Mouse (Mus musculus) CH12.LX (cell line): Measurements from ENCODE around the gene Pafah1b2. TPM values are rescaled to one million over a fixed set of nuclear protein-coding genes. Genes with fewer than 3 reads are reported as not detected.

ENCODE experiments used
- DNase-seq: peaks from one replicate; pipeline ENCODE4 v3.0.0-alpha.2; 2013; ENCODE audit errors: extremely low read depth
- H3K27ac ChIP-seq: 2 replicates; pipeline ENCODE4 v1.5.1; 2012; ENCODE audit warnings: low read depth, mild to moderate bottlenecking, control low read depth, moderate library complexity; ENCODE audit not compliant: insufficient read depth
- H3K27me3 ChIP-seq: replicated peaks from 2 replicates; pipeline ENCODE3; 2012; ENCODE audit warnings: inconsistent platforms
- H3K36me3 ChIP-seq, 2 experiments: replicated peaks in 1 of 2; 2 replicates each; pipeline versions ENCODE3 to v1.6.1; 2012; ENCODE audit warnings: inconsistent platforms in 1 of 2, low read length in 1 of 2, mild to moderate bottlenecking in 1 of 2, mixed read lengths in 1 of 2, moderate library complexity in 1 of 2; ENCODE audit not compliant: control insufficient read depth in 1 of 2, insufficient read depth in 1 of 2
- H3K4me1 ChIP-seq, 2 experiments: 2 replicates each; pipeline ENCODE4 v1.6.1; 2012; ENCODE audit warnings: inconsistent platforms in 1 of 2, moderate library complexity in 1 of 2; ENCODE audit not compliant: insufficient read depth in 2 of 2, control insufficient read depth in 1 of 2
- H3K4me2 ChIP-seq: 2 replicates; pipeline ENCODE4 v1.6.1; 2012; ENCODE audit warnings: low read depth, mild to moderate bottlenecking, control low read depth; ENCODE audit not compliant: poor library complexity, insufficient read depth, severe bottlenecking
- H3K4me3 ChIP-seq, 3 experiments: fragments of 150-350 bp in 1 of 3; sonication (generic) in 1 of 3; replicated peaks in 1 of 3; 2 replicates each; pipeline versions ENCODE3 to v1.5.1; 2011 to 2012; ENCODE audit warnings: low read depth in 2 of 3, low read length in 2 of 3, mild to moderate bottlenecking in 2 of 3, moderate library complexity in 2 of 3, control low read depth in 1 of 3, improper control_type of control experiment in 1 of 3, inconsistent platforms in 1 of 3, mixed read lengths in 1 of 3; ENCODE audit not compliant: poor library complexity in 1 of 3
- H3K79me2 ChIP-seq: replicated peaks from 2 replicates; pipeline ENCODE4 v1.6.1; 2012; ENCODE audit warnings: mild to moderate bottlenecking, moderate library complexity; ENCODE audit not compliant: control insufficient read depth, poor library complexity, insufficient read depth, severe bottlenecking; ENCODE audit errors: extremely low read depth
- H3K9ac ChIP-seq: 2 replicates; pipeline ENCODE4 v1.6.1; 2012; ENCODE audit warnings: low read depth, mild to moderate bottlenecking, control low read depth, moderate library complexity; ENCODE audit not compliant: insufficient read depth
- H3K9me3 ChIP-seq: replicated peaks from 2 replicates; pipeline ENCODE3; 2012; ENCODE audit warnings: low read length, inconsistent platforms, mixed read lengths
- CHD1 ChIP-seq: IDR thresholded peaks from 2 replicates; pipeline ENCODE4 v1.6.1; 2012; ENCODE audit warnings: low read depth, low read length, improper control_type of control experiment, inconsistent platforms
- CHD2 ChIP-seq: IDR thresholded peaks from 2 replicates; pipeline ENCODE4 v1.6.1; 2011; ENCODE audit warnings: low read length, improper control_type of control experiment
- CTCF ChIP-seq, 2 experiments: IDR thresholded peaks in 1 of 2; conservative IDR thresholded peaks in 1 of 2; 2 replicates each; pipeline ENCODE4 v1.5.1; 2011 to 2012; ENCODE audit warnings: low read depth in 2 of 2, low read length in 2 of 2, improper control_type of control experiment in 1 of 2, inconsistent platforms in 1 of 2, mild to moderate bottlenecking in 1 of 2, moderate library complexity in 1 of 2
- E2F4 ChIP-seq: IDR thresholded peaks from 2 replicates; pipeline ENCODE4 v1.6.1; 2011; ENCODE audit warnings: low read depth, low read length, improper control_type of control experiment; ENCODE audit not compliant: insufficient replicate concordance
- EP300 ChIP-seq: IDR thresholded peaks from 2 replicates; pipeline ENCODE4 v1.6.1; 2011; ENCODE audit warnings: low read length, improper control_type of control experiment
- GABPA ChIP-seq: IDR thresholded peaks from 2 replicates; pipeline ENCODE4 v1.6.1; 2012; ENCODE audit warnings: low read depth, low read length, improper control_type of control experiment, inconsistent platforms; ENCODE audit not compliant: insufficient replicate concordance
- IRF4 ChIP-seq: IDR thresholded peaks from 2 replicates; pipeline ENCODE4 v1.6.1; 2014; ENCODE audit warnings: low read depth, mild to moderate bottlenecking, inconsistent platforms, low read length, improper control_type of control experiment
- JUN ChIP-seq: IDR thresholded peaks from 2 replicates; pipeline ENCODE4 v1.6.1; 2011; ENCODE audit warnings: low read depth, mild to moderate bottlenecking, low read length, improper control_type of control experiment, moderate library complexity; ENCODE audit not compliant: insufficient read depth
- JUND ChIP-seq: conservative IDR thresholded peaks from 2 replicates; pipeline ENCODE4 v1.6.1; 2011; ENCODE audit warnings: low read depth, low read length, improper control_type of control experiment
- KAT2A ChIP-seq: IDR thresholded peaks from 2 replicates; pipeline ENCODE4 v1.6.1; 2012; ENCODE audit warnings: low read length, improper control_type of control experiment, inconsistent platforms; ENCODE audit not compliant: insufficient replicate concordance
- MAFK ChIP-seq: IDR thresholded peaks from 2 replicates; pipeline ENCODE4 v1.6.1; 2011; ENCODE audit warnings: low read length, improper control_type of control experiment; ENCODE audit not compliant: insufficient replicate concordance
- MAZ ChIP-seq: IDR thresholded peaks from 2 replicates; pipeline ENCODE4 v1.6.1; 2012; ENCODE audit warnings: low read depth, mild to moderate bottlenecking, inconsistent platforms, low read length, improper control_type of control experiment, moderate library complexity
- MEF2A ChIP-seq: IDR thresholded peaks from 2 replicates; pipeline ENCODE4 v1.6.1; 2014; ENCODE audit warnings: low read depth, mild to moderate bottlenecking, inconsistent platforms, low read length, improper control_type of control experiment, borderline replicate concordance
- MXI1 ChIP-seq: IDR thresholded peaks from 2 replicates; pipeline ENCODE4 v1.6.1; 2011; ENCODE audit warnings: mild to moderate bottlenecking, low read depth, low read length, improper control_type of control experiment
- MYC ChIP-seq: IDR thresholded peaks from 2 replicates; pipeline ENCODE4 v1.6.1; 2011; ENCODE audit warnings: low read depth, mild to moderate bottlenecking, improper control_type of control experiment, low read length
- NELFE ChIP-seq: IDR thresholded peaks from 2 replicates; pipeline ENCODE4 v1.6.1; 2011; ENCODE audit warnings: low read depth, low read length, improper control_type of control experiment
- NRF1 ChIP-seq: IDR thresholded peaks from 2 replicates; pipeline ENCODE4 v1.6.1; 2014; ENCODE audit warnings: low read depth, mild to moderate bottlenecking, inconsistent platforms, low read length, improper control_type of control experiment, moderate library complexity
- RAD21 ChIP-seq: IDR thresholded peaks from 2 replicates; pipeline ENCODE4 v1.6.1; 2011; ENCODE audit warnings: low read depth, mild to moderate bottlenecking, low read length, improper control_type of control experiment, moderate library complexity
- RCOR1 ChIP-seq: conservative IDR thresholded peaks from 2 replicates; pipeline ENCODE4 v1.6.1; 2012; ENCODE audit warnings: low read depth, mild to moderate bottlenecking, inconsistent platforms, low read length, improper control_type of control experiment
- SIN3A ChIP-seq: IDR thresholded peaks from 2 replicates; pipeline ENCODE4 v1.6.1; 2012; ENCODE audit warnings: low read length, improper control_type of control experiment, inconsistent platforms
- USF1 ChIP-seq: IDR thresholded peaks from 2 replicates; pipeline ENCODE4 v1.6.1; 2014; ENCODE audit warnings: low read depth, mild to moderate bottlenecking, inconsistent platforms, low read length, improper control_type of control experiment
- ZC3H11A ChIP-seq: IDR thresholded peaks from 2 replicates; pipeline ENCODE4 v1.6.1; 2012; ENCODE audit warnings: low read depth, mild to moderate bottlenecking, inconsistent platforms, low read length, improper control_type of control experiment
- ZKSCAN1 ChIP-seq: IDR thresholded peaks from 2 replicates; pipeline ENCODE4 v1.6.1; 2012; ENCODE audit warnings: low read depth, inconsistent platforms, low read length, improper control_type of control experiment, borderline replicate concordance
- dilution Hi-C: fragments of 300-500 bp; cut with MboI; formaldehyde crosslinking; loops from 2 replicates; pipeline ENCODE4 v1.14.3; 2020; ENCODE audit warnings: low sequenced_read_pairs; ENCODE audit not compliant: extremely low pct_unique_long_range_greater_than_20kb, extremely low pct_ligation_motif_present
- in situ Hi-C: fragments of 300-500 bp; cut with MboI; formaldehyde crosslinking; loops from 3 replicates; pipeline ENCODE4 v1.14.3; 2019; ENCODE audit warnings: low sequenced_read_pairs, low pct_ligation_motif_present, low pct_unique_long_range_greater_than_20kb, mixed read lengths
- polyA plus RNA-seq: library from polyadenylated mRNA; unstranded; fragments of >175 nt; gene quantifications from 2 replicates; pipeline ENCODE4 v1.2.1, GENCODE M21; 2012; ENCODE audit warnings: low read depth; ENCODE audit not compliant: insufficient read length
- total RNA-seq, 2 experiments: library from RNA; depleted of rRNA; stranded (reverse); fragments of 300-350 nt in 1 of 2; fragments of >200 nt in 1 of 2; gene quantifications; 2 replicates each; pipeline ENCODE4 v1.2.3; 2012 to 2014

The Pafah1b2 gene
- total and polyA plus RNA-seq, 3 experiments, result 94.8 to 122 (median 109) TPM

GRCm38 (mm10) chr9:45958851-45959250 is 53.6 kb downstream of the Pafah1b2 start:
- H3K9me3 ChIP-seq, result no peaks in the 10 kb centered on the region
- dilution Hi-C loops, result no loop called here
- H3K4me1 ChIP-seq, result peaks cover 2 to 43% of the 10 kb centered on the region in 2 experiments; a peak in 3 of 4 replicates
- in situ Hi-C loops, result no loop called here
- TF ChIP-seq JUND, result no peak
- TF ChIP-seq MAFK, result no peak
- no peak for TF ChIP-seq NELFE
- TF ChIP-seq E2F4, result no peak
- no peak for TF ChIP-seq IRF4
- TF ChIP-seq MEF2A, result no peak
- no peak for TF ChIP-seq MXI1
- no peak for TF ChIP-seq SIN3A
- no peak for TF ChIP-seq ZKSCAN1
- no peak for TF ChIP-seq MAZ
- no peak for TF ChIP-seq KAT2A
- TF ChIP-seq RCOR1, result no peak
- no peak for TF ChIP-seq MYC
- no peak for TF ChIP-seq CHD1
- no peak for TF ChIP-seq CHD2
- no peak for TF ChIP-seq RAD21
- no peak for TF ChIP-seq CTCF (conservative IDR thresholded peaks at IDR 0.05 in 1 of 2, IDR thresholded peaks at IDR 0.05 in 1 of 2; ENCODE audit: low read depth in 2 of 2, low read length in 2 of 2)
- no peak for TF ChIP-seq EP300
- no peak for TF ChIP-seq GABPA
- no peak for DNase-seq
- H3K9ac ChIP-seq, result no peak overlapping the region
- H3K4me3 ChIP-seq, result no peak overlapping the region
- H3K36me3 ChIP-seq, result peaks cover 20 to 48% of the 10 kb centered on the region in 2 experiments
- no peak overlapping the region for H3K27ac ChIP-seq
- no peak overlapping the region for H3K4me2 ChIP-seq
- H3K79me2 ChIP-seq, result peaks cover 4% of the 10 kb centered on the region; the same call in 1 of the 2 replicates
- no peaks in the 10 kb centered on the region for H3K27me3 ChIP-seq

- Histone ChIP-seq H3K4me1 (peaks cover 6 to 42% of the 10 kb centered on the region in 2 experiments; a peak in 3 of 4 replicates), H3K36me3 (peaks cover 15 to 44% of the 10 kb centered on the region in 2 experiments)
- DNase-seq, result no peak
- TF ChIP-seq NELFE (no peak), JUN (no peak), USF1 (no peak), NRF1 (no peak), ZC3H11A (no peak), SIN3A (no peak)
- TF ChIP-seq, all 38 proteins: peak for 0
- no peak overlapping the region for H3K4me2 ChIP-seq
- H3K9ac ChIP-seq, result no peak overlapping the region
- peaks cover 6% of the 10 kb centered on the region; the same call in 1 of the 2 replicates for H3K79me2 ChIP-seq
- H3K4me3 ChIP-seq, result no peak overlapping the region
- H3K27ac ChIP-seq, result no peak overlapping the region
- in situ Hi-C loops, result no loop called here
- dilution Hi-C loops, result no loop called here
- H3K9me3 ChIP-seq, result no peaks in the 10 kb centered on the region
- no peaks in the 10 kb centered on the region for H3K27me3 ChIP-seq
Observed at GRCm38 (mm10) chr9:45958023-45958670, 54.3 kb downstream of the Pafah1b2 start.
